Mouse (Mus musculus): ENCODE results near the gene Cnnm3.

DNA sequence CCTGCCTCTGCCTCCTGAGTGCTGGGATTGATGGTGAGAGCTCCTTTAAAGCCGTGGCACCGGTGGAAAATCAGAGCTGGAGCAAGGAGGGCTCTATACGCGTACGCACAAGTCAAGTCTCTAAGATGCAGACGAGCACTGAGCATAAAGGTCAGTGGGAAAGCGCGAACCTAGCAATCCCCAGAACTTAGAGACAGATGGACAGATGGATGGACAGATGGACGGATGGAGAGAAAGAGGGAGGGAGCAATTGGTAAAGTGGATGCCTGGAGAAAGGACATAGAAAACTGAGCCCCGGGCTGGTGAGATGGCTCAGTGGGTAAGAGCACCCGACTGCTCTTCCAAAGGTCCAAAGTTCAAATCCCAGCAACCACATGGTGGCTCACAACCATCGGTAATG, 29.1 kb downstream of the Cnnm3 start:
- no peak for TF ChIP-seq POLR2A (IDR thresholded peaks at IDR 0.05; ENCODE audit: extremely low read depth, insufficient read depth, low read length)
- no peak for TF ChIP-seq CTCF (IDR thresholded peaks at IDR 0.05; ENCODE audit: low read depth, low read length)

Measured in liver, adult 2 months (tissue).